Mouse (Mus musculus) small intestine, adult 2 months (tissue): ENCODE measurements around the gene Col4a3bp.

Experiments used
- CTCF ChIP-seq: fragments of 200-500 bp; IDR thresholded peaks from 2 replicates; pipeline ENCODE4 v1.5.1; 2012; ENCODE audit warnings: low read depth, mild to moderate bottlenecking, control low read depth, inconsistent platforms, low read length, moderate library complexity, mixed read lengths; ENCODE audit not compliant: insufficient replicate concordance, insufficient read length; ENCODE audit errors: extremely low read depth
- POLR2A ChIP-seq: fragments of 200-500 bp; IDR thresholded peaks from 2 replicates; pipeline ENCODE4 v1.6.1; 2012; ENCODE audit warnings: low read depth, mild to moderate bottlenecking, control low read depth, inconsistent platforms, low read length, moderate library complexity

- TF ChIP-seq CTCF: no peak
- TF ChIP-seq POLR2A: no peak
Measured at GRCm38 (mm10) chr13:96570313-96571015, 28.0 kb downstream of the Col4a3bp start.
